Mouse (Mus musculus): ENCODE results near the gene Gm10447. TPM values are rescaled to one million over a fixed set of nuclear protein-coding genes. Genes with fewer than 3 reads are reported as not detected.

Gm10447 gene
- polyA plus RNA-seq, 1 experiment, result not detected

- TF ChIP-seq POLR2A (IDR thresholded peaks at IDR 0.05; ENCODE audit: low read depth, low read length) (no peak), CTCF (IDR thresholded peaks at IDR 0.05; ENCODE audit: borderline replicate concordance, insufficient read depth, low read length) (no peak)
- H3K4me1 ChIP-seq (ENCODE audit: control insufficient read depth, insufficient read depth, low read length), result no peaks in the 10 kb centered on the region
- H3K27ac ChIP-seq (ENCODE audit: insufficient read depth, low read length), result no peak overlapping the region
- 0 out of 2 replicates have a peak overlapping the region, but pooled peaks have one; percentile 4 for H3K4me3 ChIP-seq (ENCODE audit: insufficient read depth, low read length)
Measured at GRCm38 (mm10) chr11:53479171-53479782, 22.4 kb upstream of the Gm10447 start.

- Histone ChIP-seq H3K27ac (ENCODE audit: insufficient read depth, low read length) (no peak overlapping the region), H3K4me3 (ENCODE audit: insufficient read depth, low read length) (no peak overlapping the region), H3K4me1 (ENCODE audit: control insufficient read depth, insufficient read depth, low read length) (no peaks in the 10 kb centered on the region)
- TF ChIP-seq POLR2A (IDR thresholded peaks at IDR 0.05; ENCODE audit: low read depth, low read length) (no peak), CTCF (IDR thresholded peaks at IDR 0.05; ENCODE audit: borderline replicate concordance, insufficient read depth, low read length) (no peak)
Measured at GRCm38 (mm10) chr11:53478383-53479170, 21.7 kb upstream of the Gm10447 start.

- Histone ChIP-seq H3K4me3 (ENCODE audit: insufficient read depth, low read length) (no peak overlapping the region), H3K27ac (ENCODE audit: insufficient read depth, low read length) (no peak overlapping the region), H3K4me1 (ENCODE audit: control insufficient read depth, insufficient read depth, low read length) (no peaks in the 10 kb centered on the region)
- TF ChIP-seq POLR2A (IDR thresholded peaks at IDR 0.05; ENCODE audit: low read depth, low read length) (no peak), CTCF (IDR thresholded peaks at IDR 0.05; ENCODE audit: borderline replicate concordance, insufficient read depth, low read length) (no peak)
Measured at GRCm38 (mm10) chr11:53477833-53478232, 20.9 kb upstream of the Gm10447 start.

GRCm38 (mm10) chr11:53475620-53476019 is 18.7 kb upstream of the Gm10447 start:
- Histone ChIP-seq H3K4me1 (ENCODE audit: control insufficient read depth, insufficient read depth, low read length) (no peaks in the 10 kb centered on the region), H3K27ac (ENCODE audit: insufficient read depth, low read length) (no peak overlapping the region), H3K4me3 (ENCODE audit: insufficient read depth, low read length) (no peak overlapping the region)
- TF ChIP-seq POLR2A (IDR thresholded peaks at IDR 0.05; ENCODE audit: low read depth, low read length) (no peak), CTCF (IDR thresholded peaks at IDR 0.05; ENCODE audit: borderline replicate concordance, insufficient read depth, low read length) (no peak)

- Histone ChIP-seq H3K4me1 (ENCODE audit: control insufficient read depth, insufficient read depth, low read length) (no peaks in the 10 kb centered on the region), H3K4me3 (ENCODE audit: insufficient read depth, low read length) (no peak overlapping the region), H3K27ac (ENCODE audit: insufficient read depth, low read length) (no peak overlapping the region)
- TF ChIP-seq CTCF (IDR thresholded peaks at IDR 0.05; ENCODE audit: borderline replicate concordance, insufficient read depth, low read length) (no peak), POLR2A (IDR thresholded peaks at IDR 0.05; ENCODE audit: low read depth, low read length) (no peak)
Measured at GRCm38 (mm10) chr11:53472709-53473108, 15.8 kb upstream of the Gm10447 start.

GRCm38 (mm10) chr11:53469968-53470695 is 13.2 kb upstream of the Gm10447 start, which contains the start of gene Gm9837:
TSS of gene Gm9837 (minus strand) at chr11:53470479.
- H3K27ac ChIP-seq (ENCODE audit: insufficient read depth, low read length), result no peak within 1 kb of the TSS
- no peaks in the 10 kb centered on the region for H3K4me1 ChIP-seq (ENCODE audit: control insufficient read depth, insufficient read depth, low read length)
- peak; percentile 97 for TF ChIP-seq CTCF (IDR thresholded peaks at IDR 0.05; ENCODE audit: borderline replicate concordance, insufficient read depth, low read length)
- TF ChIP-seq POLR2A (IDR thresholded peaks at IDR 0.05; ENCODE audit: low read depth, low read length), result no peak; the same call in 1 of the 2 replicates
- H3K4me3 ChIP-seq (ENCODE audit: insufficient read depth, low read length), result peak within 1 kb of the TSS; percentile 12; the same call in 1 of the 2 replicates

- TF ChIP-seq CTCF (IDR thresholded peaks at IDR 0.05; ENCODE audit: borderline replicate concordance, insufficient read depth, low read length), result no peak
- TF ChIP-seq POLR2A (IDR thresholded peaks at IDR 0.05; ENCODE audit: low read depth, low read length), result no peak
- no peak overlapping the region for H3K27ac ChIP-seq (ENCODE audit: insufficient read depth, low read length)
- no peaks in the 10 kb centered on the region for H3K4me1 ChIP-seq (ENCODE audit: control insufficient read depth, insufficient read depth, low read length)
Measured at GRCm38 (mm10) chr11:53469294-53469967, 12.5 kb upstream of the Gm10447 start.

GRCm38 (mm10) chr11:53466231-53466971 is 9.5 kb upstream of the Gm10447 start:
- Histone ChIP-seq H3K27ac (ENCODE audit: insufficient read depth, low read length) (no peak overlapping the region), H3K4me3 (ENCODE audit: insufficient read depth, low read length) (no peak overlapping the region), H3K4me1 (ENCODE audit: control insufficient read depth, insufficient read depth, low read length) (no peaks in the 10 kb centered on the region)
- no peak for TF ChIP-seq POLR2A (IDR thresholded peaks at IDR 0.05; ENCODE audit: low read depth, low read length)
- peak; percentile 68 for TF ChIP-seq CTCF (IDR thresholded peaks at IDR 0.05; ENCODE audit: borderline replicate concordance, insufficient read depth, low read length)

More at GRCm38 (mm10) chr11:53469294-53469967, 12.5 kb upstream of the Gm10447 start:
- H3K4me3 ChIP-seq (ENCODE audit: insufficient read depth, low read length), result peak overlapping the region; percentile 12; the same call in 1 of the 2 replicates
